Mouse (Mus musculus) C2C12 (cell line): ENCODE data around the gene Stx6.

ENCODE experiments used
- CEBPB ChIP-seq: IDR thresholded peaks from one replicate; pipeline ENCODE4 v1.6.1; 2011; ENCODE audit warnings: low read depth, mild to moderate bottlenecking, control low read depth, moderate library complexity
- CTCF ChIP-seq: IDR thresholded peaks from one replicate; pipeline ENCODE4 v1.5.1; 2011; ENCODE audit not compliant: control insufficient read depth, insufficient read depth, insufficient read length
- FOSL1 ChIP-seq: IDR thresholded peaks from one replicate; pipeline ENCODE4 v1.8.0; 2011; ENCODE audit warnings: mild to moderate bottlenecking, low read length; ENCODE audit not compliant: poor library complexity, insufficient read depth, severe bottlenecking
- MAX ChIP-seq: IDR thresholded peaks from one replicate; pipeline ENCODE4 v1.6.1; 2011; ENCODE audit warnings: mild to moderate bottlenecking, control low read depth
- MYOD1 ChIP-seq: IDR thresholded peaks from one replicate; pipeline ENCODE4 v1.6.1; 2011; ENCODE audit warnings: low read depth; ENCODE audit not compliant: control insufficient read depth, insufficient read length
- MYOG ChIP-seq: IDR thresholded peaks from one replicate; pipeline ENCODE4 v1.6.1; 2011; ENCODE audit not compliant: control insufficient read depth, insufficient read length; ENCODE audit errors: extremely low read depth
- USF1 ChIP-seq: IDR thresholded peaks from one replicate; pipeline ENCODE4 v1.6.1; 2011; ENCODE audit warnings: low read depth, mild to moderate bottlenecking, control low read depth, moderate library complexity

DNA sequence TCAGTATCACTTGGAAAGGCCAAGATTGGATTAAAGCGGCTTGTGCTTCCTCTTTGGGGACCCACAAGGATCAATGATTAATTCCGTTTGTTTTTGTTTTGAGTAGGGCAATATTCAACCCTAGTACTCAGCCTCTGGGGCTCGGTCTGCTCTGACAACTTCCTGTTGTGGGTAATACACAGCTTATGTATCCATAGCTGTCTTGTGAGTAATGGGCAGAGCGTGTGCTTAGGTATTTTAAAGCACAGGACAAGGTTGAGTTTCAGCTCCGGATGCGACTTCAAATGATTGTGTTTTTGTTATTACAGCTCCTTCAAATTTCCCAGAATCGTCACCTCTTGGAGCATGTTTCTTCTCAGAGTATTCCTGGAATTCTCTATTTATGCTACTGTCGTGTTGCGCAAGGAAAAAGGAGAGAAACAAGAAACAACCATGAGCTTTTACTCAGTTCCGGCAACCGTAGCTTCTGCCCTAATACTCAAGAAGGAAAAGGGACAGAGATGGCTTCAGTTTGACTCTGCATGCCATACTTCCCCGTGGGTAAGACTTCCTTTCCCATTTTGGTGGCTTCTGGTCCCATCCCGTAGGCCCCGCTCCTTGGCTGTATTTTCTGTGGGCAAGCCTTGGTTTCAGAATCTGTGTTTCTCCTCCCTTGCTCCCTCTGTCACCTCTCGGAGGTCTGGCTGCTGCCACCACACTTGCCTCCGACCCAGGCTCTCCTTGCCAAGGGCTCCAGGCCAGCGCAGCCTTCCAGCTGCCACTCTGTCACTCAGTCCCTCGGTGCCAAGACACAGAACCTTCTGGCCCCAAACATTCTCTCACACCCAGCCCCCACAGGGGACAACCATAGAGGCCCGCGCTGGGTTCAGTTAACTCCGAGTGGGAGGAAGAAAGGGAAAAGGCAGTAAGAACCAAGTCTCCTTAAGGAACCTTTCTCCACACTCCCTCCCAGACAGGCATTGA, 36.3 kb upstream of the Stx6 start:
- TF ChIP-seq CTCF: no peak
- TF ChIP-seq USF1: no peak
- no peak for TF ChIP-seq MAX
- TF ChIP-seq FOSL1: no peak
- no peak for TF ChIP-seq MYOG
- peak; percentile 58 for TF ChIP-seq CEBPB
- no peak for TF ChIP-seq MYOD1
